Mouse (Mus musculus) heart, postnatal 25 days (tissue): ENCODE measurements around the gene Barx1. TPM values are rescaled to one million over a fixed set of nuclear protein-coding genes. Genes with fewer than 3 reads are reported as not detected.

Experiments used
- DNase-seq: peaks from one replicate; pipeline ENCODE4 v3.0.0; 2022; ENCODE audit warnings: low spot score
- intact Hi-C: fragments of 180-260 bp; cut with DNase I; formaldehyde crosslinking; loops from one replicate; pipeline ENCODE4 v1.15.1; 2025
- total RNA-seq, 2 experiments: library from RNA; stranded (reverse); gene quantifications; 2 replicates each; pipeline ENCODE4 v1.2.3; 2021

Gene Barx1
- total RNA-seq, 2 experiments from 2014 or later, result not detected

- no peak for DNase-seq
- intact Hi-C loops, result no loop called here
Observed at GRCm38 (mm10) chr13:48706385-48706951, 43.7 kb downstream of the Barx1 start.

DNA sequence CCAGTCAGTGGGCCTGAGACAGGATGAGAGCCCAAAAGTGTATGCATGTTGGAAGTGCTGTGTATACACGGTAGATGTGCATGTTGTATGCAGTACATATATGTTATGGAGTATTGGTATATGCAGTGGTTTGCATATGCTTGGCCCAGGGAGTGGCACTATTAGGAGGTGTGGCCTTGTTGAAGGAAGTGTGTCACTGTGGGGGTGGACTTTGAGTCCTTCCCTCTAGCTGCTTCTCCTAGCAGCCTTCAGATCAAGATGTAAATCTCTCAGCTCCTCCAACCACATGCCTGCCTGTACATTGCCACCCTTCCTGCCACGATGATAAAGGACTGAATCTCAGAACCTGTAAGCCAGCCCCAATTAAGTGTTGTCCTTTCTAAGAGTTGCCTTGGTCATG is 49.9 kb downstream of the Barx1 start:
- no peak for DNase-seq
- intact Hi-C loops, result no loop called here

DNA sequence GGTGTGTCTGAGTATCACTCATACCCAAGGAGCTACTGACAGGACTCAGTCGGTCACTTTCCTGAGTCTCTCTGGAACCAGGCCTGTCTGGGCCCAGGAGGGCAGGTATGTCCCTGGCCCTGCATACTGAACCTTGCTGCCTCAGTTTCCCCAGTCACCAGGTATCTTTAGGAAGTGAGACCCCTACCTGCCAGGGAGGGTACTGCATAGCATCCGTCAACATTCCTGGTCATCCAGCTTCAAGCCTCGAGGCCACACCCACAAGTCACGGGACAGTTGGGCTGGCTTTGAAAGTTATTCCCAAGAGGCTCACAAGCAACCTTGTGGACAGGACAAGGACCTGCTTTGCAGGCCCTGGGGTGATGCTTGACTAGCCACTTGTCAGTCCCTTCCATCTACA is 53.3 kb downstream of the Barx1 start:
- no peak for DNase-seq
- intact Hi-C loops, result no loop called here

Other genes starting within 250 kb of the Barx1 start
- gene Zfp169, start 149.5 kb upstream of the Barx1 start, total RNA-seq, result 1 to 10 TPM; 4.6 to 5.0 TPM
- gene A830005F24Rik, start 149.4 kb upstream of the Barx1 start, total RNA-seq, result not detected
- 1 to 10 TPM; 4.6 to 6.0 TPM for gene Ptpdc1, start 37.3 kb upstream of the Barx1 start, total RNA-seq
- 10 to 100 TPM; 25.4 to 29.0 TPM for gene Phf2, start 208.1 kb downstream of the Barx1 start, total RNA-seq